Mouse (Mus musculus) lung, postnatal 0 days (tissue): Measurements from ENCODE around the gene Rnf186.

Source experiments
- CTCF ChIP-seq: IDR thresholded peaks from 2 replicates; pipeline ENCODE4 v1.5.1; 2016; ENCODE audit warnings: antibody characterized with exemption, mild to moderate bottlenecking
- EP300 ChIP-seq: IDR thresholded peaks from 2 replicates; pipeline ENCODE4 v1.6.1; 2016; ENCODE audit warnings: antibody characterized with exemption, mild to moderate bottlenecking, control low read depth

DNA sequence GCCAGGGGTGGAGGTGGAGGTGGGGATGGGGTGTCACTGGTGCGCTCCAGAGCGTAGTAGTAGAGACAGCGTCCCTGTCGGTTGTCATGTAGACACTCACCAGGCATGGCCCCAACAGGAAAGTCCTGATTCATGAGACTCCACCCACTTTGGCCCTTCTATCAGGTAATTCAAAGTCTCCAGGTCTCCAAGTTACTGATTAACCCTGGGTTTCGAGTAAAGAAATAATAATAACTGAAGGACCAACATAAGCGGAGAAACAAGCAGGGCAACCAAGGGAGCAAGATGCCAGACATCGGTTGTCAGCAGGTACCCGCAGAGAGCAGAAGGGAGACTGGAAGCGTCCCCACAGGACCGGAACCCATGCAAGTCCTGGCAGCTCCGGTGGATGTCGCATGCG is at the start of gene Rnf186:
- peak; percentile 32 for TF ChIP-seq CTCF
- TF ChIP-seq EP300 = no peak
